Mouse (Mus musculus) liver, embryonic 14.5 days (tissue): ENCODE data around the gene Med27.

Experiments used
- CTCF ChIP-seq: IDR thresholded peaks from 2 replicates; pipeline ENCODE4 v1.5.1; 2016; ENCODE audit warnings: antibody characterized with exemption, low read depth, control low read depth
- EP300 ChIP-seq: IDR thresholded peaks from 2 replicates; pipeline ENCODE4 v1.6.1; 2016; ENCODE audit warnings: antibody characterized with exemption, low read depth

DNA sequence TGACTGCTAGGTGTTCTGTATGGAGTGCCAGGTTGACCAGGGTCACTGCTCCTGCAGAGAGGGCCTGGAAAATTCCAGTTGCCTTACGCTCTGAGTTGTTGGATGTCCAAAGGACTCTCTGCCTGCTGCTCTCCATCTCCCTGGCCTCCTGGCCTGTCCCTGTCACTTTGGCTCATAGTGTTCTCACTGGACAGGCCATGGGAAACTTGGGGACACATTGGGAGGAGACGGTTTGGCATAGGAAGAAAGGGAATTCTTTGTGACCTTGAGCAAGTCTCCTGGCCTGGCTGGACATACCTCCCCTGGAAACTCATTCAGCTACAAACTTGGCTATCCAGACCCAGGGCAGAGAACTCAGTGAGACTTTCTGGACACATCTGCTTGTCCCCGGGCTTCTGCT lies 213.3 kb downstream of the Med27 start:
- TF ChIP-seq CTCF: no peak
- TF ChIP-seq EP300: no peak
